Mouse (Mus musculus): ENCODE measurements around the gene Med13l. TPM values are rescaled to one million over a fixed set of nuclear protein-coding genes. Genes with fewer than 3 reads are reported as not detected.

The Med13l gene
- polyA plus RNA-seq, 2 experiments from 2014 or later, result 22.0 to 25.3 TPM

DNA sequence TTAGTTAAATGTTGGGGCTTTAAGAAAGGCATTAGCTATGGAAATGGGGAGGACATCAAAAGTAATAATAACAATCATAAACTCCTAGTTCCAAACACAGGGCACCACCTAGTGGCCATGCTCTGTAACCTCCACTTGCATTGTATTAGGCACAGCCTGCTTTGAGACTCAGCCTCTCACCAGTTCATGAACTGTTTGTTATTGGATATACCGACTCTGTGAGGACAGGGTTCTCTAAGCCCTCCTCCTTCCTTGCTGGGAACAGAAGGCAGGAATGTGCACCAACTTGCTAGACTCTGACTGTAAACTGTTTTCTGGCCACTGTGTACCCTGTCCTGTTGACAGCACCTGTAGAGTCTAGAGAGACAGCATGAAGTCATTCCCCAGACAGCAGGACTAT is 177.1 kb downstream of the Med13l start:
- peak; percentile 78 for ATAC-seq

DNA sequence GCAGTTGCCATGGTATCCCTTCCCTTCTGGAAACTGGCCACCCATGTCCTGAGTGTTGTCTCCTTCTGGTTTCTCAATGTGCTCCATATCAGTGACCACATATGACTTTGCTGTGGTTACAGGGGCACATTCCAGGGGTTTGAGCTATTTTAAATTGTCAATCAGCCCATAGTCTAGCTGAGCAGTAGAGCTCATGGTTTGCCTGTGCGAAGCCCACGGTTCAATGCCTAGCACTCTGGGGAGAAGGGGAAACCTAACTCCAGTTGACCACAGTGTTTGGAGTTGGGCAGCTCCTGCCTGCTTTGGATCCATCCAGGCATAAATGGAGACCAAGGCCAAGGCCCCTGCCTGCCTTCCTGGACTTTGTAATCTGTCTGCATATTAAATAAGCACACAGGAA is 182.6 kb downstream of the Med13l start:
- no peak for ATAC-seq

DNA sequence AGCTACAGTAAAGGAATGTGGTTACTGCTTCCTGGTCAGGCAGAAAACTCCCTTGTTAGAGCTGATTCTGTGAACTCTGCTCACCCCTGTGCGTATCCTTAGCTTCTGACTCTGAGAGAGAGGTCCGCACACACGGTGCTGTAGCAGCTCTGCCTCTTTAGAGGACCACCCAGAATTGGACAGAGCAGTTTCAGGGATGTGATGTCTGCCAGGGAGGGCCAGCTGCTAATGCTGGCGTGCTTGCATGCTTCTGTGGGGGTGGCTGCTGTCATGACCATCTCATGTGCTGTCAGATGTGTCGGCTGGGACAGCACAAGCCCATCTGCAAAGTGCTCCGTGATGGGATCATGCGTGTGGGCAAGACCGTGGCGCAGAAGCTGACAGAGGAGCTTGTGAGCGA is 186.5 kb downstream of the Med13l start:
- ATAC-seq, result no peak

DNA sequence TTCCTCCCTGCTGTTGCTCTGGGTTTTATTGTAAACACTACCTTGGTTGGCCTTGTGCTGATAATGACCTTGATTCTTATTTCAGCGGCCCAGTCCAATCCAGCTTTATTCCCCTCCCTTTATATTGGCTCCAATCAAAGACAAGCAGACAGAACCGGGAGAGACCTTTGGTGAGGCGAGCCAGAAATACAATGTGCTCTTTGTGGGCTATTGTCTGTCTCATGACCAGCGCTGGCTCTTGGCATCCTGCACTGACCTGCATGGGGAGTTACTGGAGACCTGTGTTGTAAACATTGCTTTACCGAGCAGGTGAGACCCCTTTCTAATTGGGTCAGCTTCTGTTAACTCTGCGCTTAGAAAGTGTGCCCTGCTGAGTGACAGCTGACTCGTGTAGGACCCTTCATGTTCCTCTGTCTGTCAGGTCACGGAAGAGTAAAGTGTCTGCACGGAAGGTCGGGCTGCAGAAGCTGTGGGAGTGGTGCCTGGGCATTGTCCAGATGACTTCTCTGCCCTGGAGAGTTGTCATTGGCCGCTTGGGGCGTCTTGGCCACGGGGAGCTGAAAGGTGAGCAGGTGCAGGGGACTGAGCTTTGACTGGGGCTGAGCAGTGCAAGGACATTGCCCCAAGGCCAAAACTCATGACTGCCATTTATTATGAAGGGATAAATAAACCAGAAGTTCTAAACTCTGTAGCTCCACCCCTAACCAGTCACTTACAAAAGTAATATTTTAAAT is 191.1 kb downstream of the Med13l start:
- ATAC-seq, result no peak

DNA sequence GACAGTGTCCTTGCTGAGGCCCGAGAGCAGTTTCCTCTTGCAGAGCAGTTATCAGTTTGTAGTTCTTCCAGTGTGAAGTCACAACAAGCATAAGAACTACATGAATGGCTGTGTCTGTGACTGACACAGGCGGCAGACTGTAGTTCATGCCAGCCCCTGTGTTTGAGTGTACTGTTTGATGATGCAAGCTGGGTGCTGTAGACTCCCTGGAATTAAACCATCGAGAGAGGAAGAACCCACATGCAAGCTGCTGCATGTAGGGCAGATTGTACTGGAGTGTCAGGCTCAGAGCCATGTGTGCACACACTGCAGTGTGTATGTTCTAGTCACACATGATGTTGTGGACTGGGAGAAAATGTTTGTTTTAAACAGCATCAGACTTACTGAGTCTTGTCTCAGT is 192.4 kb downstream of the Med13l start:
- ATAC-seq, result no peak

DNA sequence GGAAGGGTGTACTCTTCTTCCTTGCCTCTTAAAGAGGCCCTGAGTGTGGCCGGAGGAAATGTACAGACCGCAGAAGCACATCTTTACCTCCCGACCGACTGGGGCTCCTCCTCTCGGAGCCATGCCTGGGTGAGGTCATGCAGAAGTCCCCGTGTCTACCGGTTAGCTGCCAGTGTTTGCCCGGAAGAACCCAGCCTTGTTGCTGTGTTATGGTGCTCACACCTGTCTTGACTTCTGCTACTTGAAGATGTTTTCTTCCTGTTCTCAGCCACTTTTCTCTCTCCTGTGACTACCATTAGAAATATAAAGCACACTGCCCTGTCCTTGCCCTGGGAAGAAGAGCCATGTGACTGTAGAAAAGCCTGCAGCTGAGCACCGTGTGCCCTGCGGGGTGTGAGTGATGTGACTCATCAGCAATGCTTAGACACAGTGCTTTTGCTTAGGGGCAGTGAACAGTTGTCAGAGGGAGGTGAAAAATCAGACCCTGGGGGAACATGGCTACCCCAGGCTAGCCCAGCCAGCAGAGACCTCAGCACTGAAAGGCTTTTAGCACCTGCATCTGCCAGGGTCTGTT is 193.1 kb downstream of the Med13l start:
- no peak for ATAC-seq

DNA sequence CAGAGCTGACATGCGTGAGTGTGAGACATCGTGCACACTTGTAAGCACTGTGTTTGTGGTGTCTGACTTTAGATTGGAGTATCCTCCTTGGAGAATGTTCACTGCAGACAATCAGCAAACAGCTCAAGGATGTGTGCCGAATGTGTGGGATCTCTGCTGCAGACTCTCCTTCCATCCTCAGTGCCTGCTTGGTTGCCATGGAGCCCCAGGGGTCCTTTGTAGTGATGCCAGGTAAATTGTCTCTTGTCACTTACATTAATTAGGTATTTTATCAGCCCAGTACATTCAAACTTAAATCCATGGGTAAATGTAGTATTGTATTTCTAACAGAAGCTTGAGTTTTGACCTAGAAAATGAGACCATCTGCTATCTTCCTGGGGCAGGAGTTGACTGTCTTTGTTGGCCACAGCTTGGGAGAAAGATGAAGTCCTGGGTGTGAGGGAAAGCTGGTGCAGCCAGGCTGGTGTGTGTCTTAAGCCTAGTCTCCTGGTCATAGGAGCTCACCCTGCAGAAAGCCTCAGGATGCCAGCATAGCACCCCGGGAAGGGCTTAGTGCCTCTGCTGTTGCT is 193.8 kb downstream of the Med13l start:
- ATAC-seq, result no peak

DNA sequence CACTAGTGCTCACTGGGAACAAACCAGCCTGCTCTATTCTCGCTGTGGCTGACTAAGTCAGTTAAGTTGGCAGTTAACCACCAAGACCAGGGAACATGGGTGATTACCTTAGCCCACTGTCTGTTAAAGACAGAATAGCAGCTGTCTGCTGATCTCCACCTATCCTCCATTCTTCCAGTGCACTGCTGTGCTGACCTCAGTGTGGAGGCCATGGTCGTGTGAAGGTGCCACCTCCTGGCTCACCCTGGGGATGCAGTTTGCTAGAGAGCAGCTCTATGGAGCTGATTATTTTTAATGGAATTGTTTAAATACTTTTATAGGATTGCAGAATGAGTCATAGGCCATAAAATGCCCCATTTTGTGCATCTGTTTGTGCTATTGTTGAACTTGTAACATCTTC is 195.6 kb downstream of the Med13l start:
- no peak for ATAC-seq

DNA sequence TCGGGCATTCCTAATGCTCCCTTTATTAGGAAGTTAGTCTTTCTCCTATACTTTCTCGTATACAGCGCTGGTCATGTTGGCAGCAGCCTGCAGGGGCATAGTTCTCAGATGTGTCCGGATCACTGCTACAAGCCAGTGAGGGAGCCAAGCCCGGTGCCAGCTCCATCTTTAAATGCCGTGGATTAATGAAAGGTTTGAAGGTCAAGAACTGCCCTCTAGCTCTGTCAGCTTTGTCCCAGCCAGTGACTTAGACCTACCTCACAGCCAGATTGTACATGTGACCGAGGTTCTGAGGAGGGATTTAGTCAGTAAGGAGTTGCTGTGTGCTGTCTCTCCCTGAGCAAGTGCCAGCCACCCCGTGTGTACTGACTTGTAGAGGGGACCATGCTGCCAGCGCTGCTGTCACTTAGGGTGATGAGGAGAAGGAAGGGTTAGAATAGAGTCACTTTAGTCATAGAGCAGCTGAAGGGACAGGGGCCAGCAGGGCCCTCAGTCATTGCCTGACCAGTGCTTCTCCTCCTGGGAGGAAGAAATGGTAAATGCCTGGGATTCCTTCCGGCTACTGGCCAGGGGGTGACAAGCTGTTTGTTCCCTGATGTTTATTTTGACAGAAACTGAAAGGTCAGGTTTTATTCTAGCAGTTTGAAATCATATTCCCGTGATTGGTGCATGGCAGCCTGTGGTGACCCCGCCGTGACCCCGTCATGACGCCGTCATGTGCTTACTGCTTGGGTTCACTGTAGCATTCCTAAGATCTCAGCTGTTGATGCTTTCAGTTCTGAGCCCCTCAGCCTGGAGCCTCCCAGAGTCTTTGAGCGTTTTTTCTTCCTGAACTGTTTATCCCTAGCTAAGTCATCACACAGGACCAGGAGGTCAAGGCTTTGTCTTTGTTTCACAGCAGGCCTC is 197.2 kb downstream of the Med13l start:
- ATAC-seq, result no peak

DNA sequence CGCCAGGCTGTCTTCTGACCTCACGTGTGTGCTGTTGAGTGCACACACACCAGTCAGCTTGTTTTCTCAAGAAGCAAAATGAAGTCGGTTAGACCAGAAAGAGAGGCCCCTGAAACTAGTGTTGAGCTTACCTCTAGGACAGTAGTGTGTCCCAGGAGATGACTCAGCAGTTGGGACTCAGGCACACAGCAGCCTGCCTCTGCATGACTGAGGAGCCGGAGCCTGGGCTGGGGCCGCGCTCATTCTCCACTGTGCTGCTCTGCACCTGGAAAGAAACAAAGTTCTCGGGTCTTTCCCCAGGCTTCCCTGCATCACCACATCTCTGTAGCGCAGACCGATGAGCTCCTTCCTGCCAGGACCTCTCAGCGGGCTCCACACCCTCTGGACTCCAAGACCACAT is 200.5 kb downstream of the Med13l start:
- no peak for ATAC-seq

DNA sequence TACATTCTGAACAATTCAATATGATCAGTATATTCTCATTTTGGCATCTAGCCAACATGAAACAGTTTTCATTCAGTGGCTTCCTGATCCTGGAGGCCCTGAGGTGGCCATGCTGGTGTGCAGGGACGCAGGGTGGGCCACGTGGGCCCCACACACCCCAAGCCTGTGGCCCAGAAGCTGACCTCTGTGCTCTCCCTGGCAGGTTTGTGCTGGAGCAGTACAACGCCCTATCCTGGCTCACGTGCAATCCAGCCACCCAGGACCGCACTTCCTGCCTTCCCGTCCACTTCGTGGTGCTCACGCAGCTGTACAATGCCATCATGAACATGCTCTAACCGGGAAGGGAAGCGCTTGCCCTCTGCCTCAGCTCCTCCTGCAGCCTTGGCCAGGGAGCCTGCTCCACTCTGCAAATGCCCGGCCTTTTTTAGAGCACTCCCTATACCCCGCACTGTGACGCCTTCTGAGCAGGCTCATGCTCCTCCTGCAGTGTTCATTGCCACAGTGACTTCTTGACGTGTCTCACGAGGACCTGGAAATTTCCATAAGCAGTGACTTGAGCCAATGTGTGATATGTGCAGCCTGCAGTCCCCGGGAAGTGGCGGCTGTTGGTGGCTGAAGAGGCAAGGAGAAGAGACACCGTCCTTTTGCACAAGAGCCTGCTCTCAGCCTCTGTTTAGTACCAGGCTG is 202.2 kb downstream of the Med13l start:
- no peak for ATAC-seq

DNA sequence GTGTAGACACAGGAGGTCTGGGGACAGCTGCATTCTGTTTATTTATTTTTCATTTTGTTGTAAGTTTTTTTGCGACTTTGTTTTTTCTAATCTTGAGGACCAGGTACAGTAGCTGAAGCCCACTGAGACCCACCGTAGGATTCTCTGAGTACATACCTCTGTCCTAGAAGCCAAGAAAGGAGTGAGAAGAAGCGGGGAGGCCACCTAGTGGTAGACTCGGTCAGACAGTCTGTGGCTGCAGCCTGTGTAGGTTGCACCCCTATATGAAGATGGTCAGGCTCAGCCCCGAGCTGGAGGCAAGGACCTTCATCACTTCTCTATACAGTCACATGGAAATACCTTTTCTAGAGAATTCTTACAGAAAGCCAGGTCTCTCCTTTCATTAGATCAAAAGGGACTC is 202.9 kb downstream of the Med13l start:
- ATAC-seq, result no peak

DNA sequence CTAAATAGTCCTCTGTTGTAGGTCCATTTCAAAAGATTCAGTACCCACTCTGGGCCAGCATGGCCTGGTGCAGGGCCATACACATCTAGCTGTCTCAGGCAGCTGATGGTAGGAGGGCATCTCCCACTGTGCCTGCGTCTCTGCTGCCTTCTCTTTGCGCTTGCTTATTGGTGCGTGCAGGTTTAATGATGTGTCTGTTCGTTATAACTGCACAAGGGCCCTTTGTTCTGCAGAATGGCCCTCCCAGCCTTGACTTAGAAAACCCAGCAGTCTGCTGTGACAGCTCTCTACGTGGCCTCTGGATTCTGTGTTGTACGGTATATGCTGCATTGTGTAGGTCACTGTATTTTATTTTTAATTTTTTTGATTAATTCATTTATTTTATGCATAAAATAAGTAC is 208.7 kb downstream of the Med13l start:
- ATAC-seq, result no peak

DNA sequence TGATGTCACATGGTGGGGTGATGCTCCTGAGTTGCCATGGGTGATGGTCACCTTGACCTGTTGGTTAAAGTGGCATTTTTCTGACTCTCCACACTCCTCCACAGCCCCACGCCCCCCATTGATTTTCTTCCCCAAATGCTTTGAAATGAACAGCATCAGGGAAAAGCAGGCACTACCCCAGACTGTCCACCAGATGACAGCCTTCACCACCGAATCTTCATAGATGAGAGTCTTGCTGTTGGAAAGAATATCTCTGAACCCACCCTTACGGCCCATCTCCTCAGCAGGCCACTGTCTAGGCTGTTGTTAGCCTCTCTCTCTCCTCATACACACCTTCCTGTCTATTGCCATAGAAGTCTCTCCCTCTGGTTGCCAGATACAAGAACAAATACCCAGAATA is 213.4 kb downstream of the Med13l start:
- ATAC-seq, result no peak

DNA sequence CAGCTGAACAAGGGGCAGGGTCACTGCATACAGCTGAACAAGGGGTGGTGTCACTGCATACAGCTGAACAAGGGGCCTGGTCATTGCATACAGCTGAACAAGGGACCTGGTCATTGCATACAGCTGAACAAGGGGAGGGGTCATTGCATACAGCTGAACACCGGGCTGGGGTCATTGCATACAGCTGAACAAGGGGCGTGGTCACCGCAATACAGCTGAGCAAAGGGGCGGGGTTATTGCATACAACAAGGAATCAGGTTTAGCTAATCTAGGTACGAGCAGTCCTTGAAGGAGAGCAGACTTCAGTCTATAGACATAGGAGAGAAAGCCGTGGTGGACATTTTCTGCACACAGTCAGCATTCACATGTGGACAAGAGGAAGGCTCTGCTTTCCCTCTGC is 215.9 kb downstream of the Med13l start:
- no peak for ATAC-seq

DNA sequence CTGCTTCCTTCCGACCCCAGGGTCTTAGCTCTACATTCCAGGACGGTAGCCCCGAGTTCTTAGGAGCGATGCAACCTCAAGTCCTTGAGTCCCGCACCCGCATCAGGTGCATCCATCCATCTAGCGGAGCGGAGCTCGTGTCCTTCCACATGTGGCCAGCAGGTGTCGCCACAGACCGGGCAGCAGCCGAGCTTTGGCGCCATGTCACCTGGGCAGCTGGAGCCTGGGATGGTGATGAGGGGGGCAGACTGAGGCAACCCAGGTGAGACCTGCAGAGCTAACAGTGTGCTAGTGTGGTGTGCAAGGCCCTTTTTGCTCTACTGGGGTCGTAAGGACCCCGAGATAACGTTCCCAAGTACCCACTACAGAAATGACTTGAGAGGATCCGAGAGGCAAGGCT is 221.1 kb downstream of the Med13l start:
- ATAC-seq, result no peak

DNA sequence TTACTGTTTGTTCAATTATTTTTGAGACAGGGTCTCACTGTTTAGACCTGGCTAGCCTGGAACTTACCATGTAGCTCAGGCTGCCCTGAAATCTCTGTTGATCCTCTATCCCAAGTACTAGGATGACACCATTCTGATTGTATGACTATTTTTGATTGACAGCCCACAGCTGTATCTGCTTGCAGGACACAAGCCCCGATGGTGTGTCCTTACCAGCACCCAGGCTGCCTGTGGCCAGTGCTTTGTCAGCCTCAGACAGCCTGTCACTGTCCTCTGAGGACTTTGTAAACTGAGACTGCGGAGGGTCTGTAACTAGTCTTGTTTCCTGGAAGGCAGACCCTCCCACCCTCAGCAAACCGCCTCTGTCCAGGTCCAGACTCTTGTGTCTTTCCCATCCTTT is 221.7 kb downstream of the Med13l start:
- ATAC-seq, result no peak

DNA sequence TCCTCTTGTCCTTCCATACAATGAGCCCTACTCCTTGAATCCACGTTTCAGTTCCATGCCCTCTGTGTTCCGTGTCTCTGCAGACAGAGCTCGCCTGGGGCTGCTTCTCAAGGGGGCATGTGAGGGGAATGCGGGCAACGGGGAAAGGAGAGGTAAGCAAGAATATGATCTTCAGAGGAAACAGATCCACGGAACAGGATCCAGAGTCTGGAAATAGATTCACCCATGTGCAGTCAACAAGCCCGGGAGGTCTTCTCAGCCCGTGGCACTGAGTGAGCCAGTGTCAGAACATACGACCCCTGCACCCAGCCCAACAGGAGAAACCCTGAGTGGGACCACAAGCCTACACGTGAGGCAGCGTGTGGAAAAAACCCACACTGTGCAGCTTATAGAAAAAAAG is 228.7 kb downstream of the Med13l start:
- ATAC-seq, result no peak

DNA sequence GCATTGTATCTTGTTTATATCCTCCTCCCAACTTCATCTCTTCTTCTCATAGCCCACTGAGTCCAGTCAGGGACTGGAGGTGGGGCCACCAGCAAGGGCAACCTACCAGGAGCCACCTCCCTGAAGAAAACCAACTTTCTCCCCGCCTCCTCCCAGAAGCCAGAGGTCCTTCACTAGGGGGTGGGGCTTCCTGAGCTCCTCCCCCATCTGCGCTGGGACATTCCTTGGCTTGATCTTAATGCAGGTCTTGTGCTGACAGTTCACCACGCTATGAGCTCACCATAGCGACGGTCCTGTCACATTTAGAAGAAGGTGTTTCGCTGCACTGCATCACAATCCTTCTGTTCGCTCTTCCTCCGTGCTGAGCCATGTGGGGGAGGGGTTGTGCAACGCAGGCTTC is 229.3 kb downstream of the Med13l start:
- ATAC-seq, result no peak

DNA sequence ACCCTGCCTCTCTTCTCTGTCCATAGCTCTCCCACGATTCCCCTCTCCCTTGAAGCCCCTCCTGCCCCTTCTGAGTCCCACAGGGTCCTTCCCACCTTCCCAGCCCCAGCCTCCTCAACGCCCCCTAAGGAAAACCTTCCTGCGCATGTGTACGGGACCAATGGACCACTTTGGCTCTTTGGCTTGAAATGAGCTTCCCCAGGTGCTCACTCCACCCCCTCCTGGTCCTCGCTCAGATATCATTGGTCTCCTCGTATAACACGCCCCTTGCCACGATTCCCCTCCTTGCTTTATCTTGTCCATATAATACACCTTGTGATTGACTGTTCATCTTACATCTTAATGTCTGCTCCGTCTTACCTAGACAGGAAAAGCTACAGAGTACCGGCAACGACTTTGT is 237.3 kb downstream of the Med13l start:
- no peak for ATAC-seq

DNA sequence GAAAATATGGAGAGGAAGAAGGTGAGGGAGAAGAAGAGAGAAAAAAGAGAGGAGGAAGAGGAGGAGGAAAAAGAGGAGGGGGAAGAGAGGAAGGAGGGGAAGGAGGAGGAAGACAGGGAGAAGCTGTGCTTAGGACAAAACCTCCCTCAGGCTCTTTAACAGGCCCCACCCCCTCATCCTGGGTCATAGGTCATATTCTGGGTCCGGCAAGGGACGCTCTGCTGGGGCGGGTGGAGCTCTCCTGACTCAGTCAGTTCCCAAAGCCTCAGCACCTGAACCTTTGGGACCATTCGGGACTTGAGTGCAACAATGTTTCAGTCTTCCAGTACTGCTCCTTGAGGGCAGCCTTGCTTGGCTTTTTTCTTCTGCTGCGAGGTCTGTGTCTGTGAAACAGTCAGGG is 241.1 kb downstream of the Med13l start:
- ATAC-seq, result no peak

DNA sequence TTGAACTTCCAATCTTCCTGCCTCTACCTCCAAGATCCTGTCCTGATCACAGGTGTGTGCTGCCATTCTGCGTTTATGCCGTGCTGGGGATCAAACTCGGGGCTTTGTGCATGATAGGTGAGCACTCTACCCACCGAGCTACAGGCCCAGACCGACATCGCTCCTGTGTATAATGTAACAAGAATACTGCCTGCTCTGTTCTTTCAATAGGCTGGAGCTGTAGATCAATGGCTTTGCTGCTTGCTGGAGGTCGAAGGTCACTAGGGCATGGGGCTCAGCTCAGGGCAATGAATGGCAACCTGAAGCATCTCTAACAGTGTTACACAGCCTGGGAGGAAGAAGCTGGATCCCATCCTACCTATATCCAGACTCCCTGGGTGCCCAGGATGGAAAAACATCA is 241.6 kb downstream of the Med13l start:
- ATAC-seq, result no peak

DNA sequence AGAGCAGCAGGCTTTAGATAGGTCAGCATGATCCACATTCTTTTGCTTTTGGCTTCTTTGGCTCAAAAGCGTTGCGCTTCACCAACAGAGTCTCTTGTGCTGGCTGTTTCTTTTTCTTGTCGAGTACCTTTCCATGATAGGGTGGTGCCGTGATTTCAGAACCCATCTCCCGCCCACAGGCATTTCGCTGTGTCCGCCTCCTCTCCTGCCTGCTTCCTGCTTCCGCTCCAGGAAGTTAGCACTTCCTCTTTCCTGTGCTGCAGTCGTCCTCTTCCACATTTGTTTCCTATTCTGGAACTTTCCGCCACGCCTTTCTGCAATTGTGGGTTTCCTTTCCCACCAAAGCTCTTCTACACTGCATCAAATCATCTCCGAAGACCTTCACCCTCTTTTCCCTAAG is 248.5 kb downstream of the Med13l start:
- no peak for ATAC-seq

Data from CD4-positive, CD25-positive, alpha-beta regulatory T cell, adult 4 months (primary cell).